Mouse (Mus musculus) neural tube, embryonic 11.5 days (tissue): ENCODE measurements around the gene Fosl1. TPM values are rescaled to one million over a fixed set of nuclear protein-coding genes. Genes with fewer than 3 reads are reported as not detected.

ENCODE experiments used
- ATAC-seq: fragments of 200-750 bp; cut with Nextera tagmentation; 2 replicates; pipeline ENCODE4 v1.8.0; 2017; ENCODE audit warnings: moderate number of reproducible peaks, mild to moderate bottlenecking, moderate TSS enrichment, moderate library complexity; ENCODE audit not compliant: insufficient read depth, low FRiP score, low TSS enrichment
- DNase-seq: peaks from one replicate; pipeline ENCODE4 v3.0.0-alpha.2; 2015; ENCODE audit warnings: low spot score
- H3K27ac ChIP-seq: fragments of 300-500 bp; sonication (generic); 2 replicates; pipeline ENCODE4 v1.5.1; 2014; ENCODE audit warnings: low read depth, mild to moderate bottlenecking, low read length
- H3K27me3 ChIP-seq: fragments of 300-500 bp; sonication (generic); 2 replicates; pipeline ENCODE4 v1.6.1; 2014; ENCODE audit warnings: mild to moderate bottlenecking, low read length, mixed read lengths; ENCODE audit not compliant: control insufficient read depth, insufficient read depth
- H3K36me3 ChIP-seq: fragments of 300-500 bp; sonication (generic); 2 replicates; pipeline ENCODE4 v1.6.1; 2014; ENCODE audit warnings: mild to moderate bottlenecking, low read length, moderate library complexity, mixed read lengths; ENCODE audit not compliant: control insufficient read depth, insufficient read depth
- H3K4me1 ChIP-seq: fragments of 300-500 bp; sonication (generic); 2 replicates; pipeline ENCODE4 v1.6.1; 2014; ENCODE audit warnings: low read length, mixed read lengths; ENCODE audit not compliant: control insufficient read depth, insufficient read depth
- H3K4me2 ChIP-seq: fragments of 300-500 bp; sonication (generic); 2 replicates; pipeline ENCODE4 v1.6.1; 2014; ENCODE audit warnings: low read depth, mild to moderate bottlenecking, moderate library complexity
- H3K4me3 ChIP-seq: fragments of 300-500 bp; sonication (generic); 2 replicates; pipeline ENCODE4 v1.5.1; 2014; ENCODE audit warnings: low read depth, low read length
- H3K9ac ChIP-seq: fragments of 300-500 bp; sonication (generic); 2 replicates; pipeline ENCODE4 v1.6.1; 2014; ENCODE audit warnings: mild to moderate bottlenecking, low read length
- H3K9me3 ChIP-seq: fragments of 300-500 bp; sonication (generic); 2 replicates; pipeline ENCODE4 v1.6.1; 2016; ENCODE audit warnings: low read length; ENCODE audit not compliant: control insufficient read depth
- WGBS: fragments of 180-500 bp; shearing (Covaris S2); extraction: QIAGEN DNeasy Blood & Tissue Kit; methylation state at CpG from one replicate; pipeline ENCODE4 v1.1.7; 2014; 5-methylcytosine and 5-hydroxymethylcytosine counted together
- polyA plus RNA-seq: library from polyadenylated mRNA; unstranded; fragments of >200 nt; fragmentation: Nextera tagmentation; extraction: Ambion mirVana; gene quantifications from 2 replicates; pipeline ENCODE4 v1.2.1, GENCODE M21; 2014

Gene Fosl1
- polyA plus RNA-seq, 1 experiment from 2014 or later: not detected

GRCm38 (mm10) chr19:5410641-5411040, 36.7 kb upstream of the Fosl1 start:
- DNase-seq (no peak), ATAC-seq (no peak)
- Histone ChIP-seq H3K4me3 (no peak overlapping the region), H3K9ac (no peak overlapping the region), H3K36me3 (no peaks in the 10 kb centered on the region), H3K27ac (no peak overlapping the region), H3K4me2 (no peak overlapping the region), H3K4me1 (peaks cover 5% of the 10 kb centered on the region; the same call in 1 of the 2 replicates), H3K27me3 (no peaks in the 10 kb centered on the region), H3K9me3 (no peaks in the 10 kb centered on the region)
- 87% methylated on average over 5 of the region's 5 CpGs for WGBS

GRCm38 (mm10) chr19:5411961-5412360, 35.4 kb upstream of the Fosl1 start:
- H3K27me3 ChIP-seq: no peaks in the 10 kb centered on the region
- H3K36me3 ChIP-seq: no peaks in the 10 kb centered on the region
- peaks cover 5% of the 10 kb centered on the region; the same call in 1 of the 2 replicates for H3K4me1 ChIP-seq
- WGBS: 68% methylated on average over 5 of the region's 5 CpGs
- no peak for DNase-seq
- no peak overlapping the region for H3K4me3 ChIP-seq
- no peak for ATAC-seq
- no peaks in the 10 kb centered on the region for H3K9me3 ChIP-seq
- H3K4me2 ChIP-seq: no peak overlapping the region
- no peak overlapping the region for H3K9ac ChIP-seq
- no peak overlapping the region for H3K27ac ChIP-seq

- no peak overlapping the region for H3K4me3 ChIP-seq
- no peaks in the 10 kb centered on the region for H3K36me3 ChIP-seq
- no peaks in the 10 kb centered on the region for H3K9me3 ChIP-seq
- DNase-seq (no peak), ATAC-seq (no peak)
- H3K9ac ChIP-seq: no peak overlapping the region
- H3K4me1 ChIP-seq: no peaks in the 10 kb centered on the region
- no peak overlapping the region for H3K4me2 ChIP-seq
- H3K27me3 ChIP-seq: no peaks in the 10 kb centered on the region
- 77% methylated on average over 4 of the region's 4 CpGs for WGBS
- H3K27ac ChIP-seq: no peak overlapping the region
Observed at GRCm38 (mm10) chr19:5413840-5414239, 33.5 kb upstream of the Fosl1 start.

GRCm38 (mm10) chr19:5414534-5414957, 32.8 kb upstream of the Fosl1 start:
- H3K4me1 ChIP-seq: no peaks in the 10 kb centered on the region
- no peak for DNase-seq
- H3K9me3 ChIP-seq: no peaks in the 10 kb centered on the region
- no peak overlapping the region for H3K4me2 ChIP-seq
- H3K27ac ChIP-seq: no peak overlapping the region
- no peak overlapping the region for H3K9ac ChIP-seq
- no peak overlapping the region for H3K4me3 ChIP-seq
- H3K36me3 ChIP-seq: no peaks in the 10 kb centered on the region
- 69% methylated on average over 2 of the region's 2 CpGs for WGBS
- ATAC-seq: no peak
- H3K27me3 ChIP-seq: no peaks in the 10 kb centered on the region

- no peak overlapping the region for H3K4me2 ChIP-seq
- peaks cover 8% of the 10 kb centered on the region for H3K4me1 ChIP-seq
- no peak overlapping the region for H3K9ac ChIP-seq
- H3K36me3 ChIP-seq: peaks cover 7% of the 10 kb centered on the region
- WGBS: 95% methylated on average over 7 of the region's 8 CpGs
- no peaks in the 10 kb centered on the region for H3K9me3 ChIP-seq
- no peak overlapping the region for H3K27ac ChIP-seq
- ATAC-seq (no peak), DNase-seq (no peak)
- no peaks in the 10 kb centered on the region for H3K27me3 ChIP-seq
- no peak overlapping the region for H3K4me3 ChIP-seq
Observed at GRCm38 (mm10) chr19:5418750-5419466, 28.4 kb upstream of the Fosl1 start.

- peaks cover 10% of the 10 kb centered on the region for H3K4me1 ChIP-seq
- DNase-seq (no peak), ATAC-seq (no peak)
- no peaks in the 10 kb centered on the region for H3K9me3 ChIP-seq
- H3K9ac ChIP-seq: no peak overlapping the region
- H3K36me3 ChIP-seq: peaks cover 7% of the 10 kb centered on the region
- H3K27ac ChIP-seq: no peak overlapping the region
- H3K4me3 ChIP-seq: no peak overlapping the region
- H3K4me2 ChIP-seq: no peak overlapping the region
- 94% methylated on average over 9 of the region's 9 CpGs for WGBS
- no peaks in the 10 kb centered on the region for H3K27me3 ChIP-seq
Observed at GRCm38 (mm10) chr19:5419630-5420029, 27.7 kb upstream of the Fosl1 start.

- ATAC-seq (no peak), DNase-seq (no peak)
- Histone ChIP-seq H3K9me3 (no peaks in the 10 kb centered on the region), H3K4me3 (no peak overlapping the region), H3K4me2 (no peak overlapping the region), H3K4me1 (peaks cover 10% of the 10 kb centered on the region), H3K27ac (no peak overlapping the region), H3K27me3 (no peaks in the 10 kb centered on the region), H3K9ac (no peak overlapping the region), H3K36me3 (peaks cover 7% of the 10 kb centered on the region)
- 97% methylated on average over 6 of the region's 6 CpGs for WGBS
Observed at GRCm38 (mm10) chr19:5420579-5420978, 26.8 kb upstream of the Fosl1 start.

GRCm38 (mm10) chr19:5421784-5422183, 25.6 kb upstream of the Fosl1 start:
- WGBS: 91% methylated on average over 5 of the region's 5 CpGs
- no peak overlapping the region for H3K4me3 ChIP-seq
- no peak overlapping the region for H3K9ac ChIP-seq
- H3K36me3 ChIP-seq: peaks cover 11% of the 10 kb centered on the region
- no peaks in the 10 kb centered on the region for H3K27me3 ChIP-seq
- H3K9me3 ChIP-seq: no peaks in the 10 kb centered on the region
- peaks cover 17% of the 10 kb centered on the region for H3K4me1 ChIP-seq
- no peak overlapping the region for H3K4me2 ChIP-seq
- H3K27ac ChIP-seq: no peak overlapping the region
- DNase-seq (no peak), ATAC-seq (no peak)

GRCm38 (mm10) chr19:5422267-5422666, 25.1 kb upstream of the Fosl1 start:
- Histone ChIP-seq H3K9ac (no peak overlapping the region), H3K4me3 (no peak overlapping the region), H3K27ac (no peak overlapping the region), H3K9me3 (no peaks in the 10 kb centered on the region), H3K4me1 (peaks cover 17% of the 10 kb centered on the region), H3K27me3 (no peaks in the 10 kb centered on the region), H3K36me3 (peaks cover 15% of the 10 kb centered on the region), H3K4me2 (no peak overlapping the region)
- WGBS: 90% methylated on average over 10 of the region's 10 CpGs
- ATAC-seq: no peak
- no peak for DNase-seq
